Mouse (Mus musculus): Measurements from ENCODE around the gene Trim31. TPM values are rescaled to one million over a fixed set of nuclear protein-coding genes. Genes with fewer than 3 reads are reported as not detected.

Trim31 gene
- polyA plus RNA-seq, 1 experiment from 2014 or later: not detected

DNA sequence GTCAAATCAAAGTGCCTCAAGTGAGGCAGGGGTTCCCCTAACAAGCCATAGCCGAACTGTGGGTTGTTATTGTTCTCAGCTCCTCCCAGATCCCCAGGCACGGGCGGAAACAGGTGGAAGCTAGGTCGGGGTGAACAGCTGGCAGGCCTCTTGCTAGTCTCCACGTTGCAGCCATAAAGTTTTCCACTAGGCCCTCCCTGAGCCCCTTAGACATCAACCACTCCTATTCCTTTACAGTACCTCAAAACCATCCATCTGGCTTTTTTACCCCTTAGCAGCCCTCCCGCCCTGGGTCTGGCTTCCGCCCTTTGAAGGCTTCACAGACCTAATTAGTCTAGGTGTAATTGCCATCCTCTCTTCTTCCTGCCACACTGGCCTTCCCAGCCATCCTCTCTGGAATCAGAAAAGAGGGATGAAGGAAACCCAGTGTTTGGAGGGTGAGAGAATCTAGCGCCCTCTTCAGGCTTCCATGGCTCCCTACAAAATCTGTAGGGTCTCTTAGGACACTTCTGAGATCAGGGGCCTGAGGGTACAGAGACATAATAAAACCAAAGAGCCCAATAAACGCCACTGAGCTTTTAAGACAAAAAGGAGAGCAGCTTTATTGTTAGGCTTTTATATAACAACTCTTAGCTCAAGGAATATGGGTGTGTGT, 46.3 kb downstream of the Trim31 start:
- ATAC-seq (ENCODE audit: insufficient number of reproducible peaks, low FRiP score): no peak
- Histone ChIP-seq H3K4me3 (no peak overlapping the region), H3K27ac (ENCODE audit: poor library complexity, severe bottlenecking) (no peak overlapping the region), H3K9me3 (replicated peaks) (no peaks in the 10 kb centered on the region), H3K36me3 (peaks cover 10% of the 10 kb centered on the region), H3K9ac (no peak overlapping the region), H3K4me2 (no peak overlapping the region), H3K4me1 (replicated peaks) (peaks cover 14% of the 10 kb centered on the region), H3K27me3 (replicated peaks) (peaks cover 69% of the 10 kb centered on the region)
- 23% methylated on average over 7 of the region's 9 CpGs for WGBS

- no peak overlapping the region for H3K27ac ChIP-seq (ENCODE audit: poor library complexity, severe bottlenecking)
- peak overlapping the region; percentile 73 for H3K9ac ChIP-seq
- H3K9me3 ChIP-seq (replicated peaks): no peaks in the 10 kb centered on the region
- H3K4me3 ChIP-seq: peak overlapping the region; percentile 48
- ATAC-seq (ENCODE audit: insufficient number of reproducible peaks, low FRiP score): no peak
- peaks cover 46% of the 10 kb centered on the region for H3K27me3 ChIP-seq (replicated peaks)
- peaks cover 14% of the 10 kb centered on the region for H3K36me3 ChIP-seq
- H3K4me2 ChIP-seq: peak overlapping the region; percentile 93
- 2% methylated on average over 62 of the region's 62 CpGs for WGBS
- peaks cover 24% of the 10 kb centered on the region for H3K4me1 ChIP-seq (replicated peaks)
Observed at GRCm38 (mm10) chr17:36947051-36947819, 49.3 kb downstream of the Trim31 start.

- ATAC-seq (ENCODE audit: insufficient number of reproducible peaks, low FRiP score): no peak
- H3K27me3 ChIP-seq (replicated peaks): peaks cover 35% of the 10 kb centered on the region
Observed at GRCm38 (mm10) chr17:36948286-36948685, 50.4 kb downstream of the Trim31 start.

GRCm38 (mm10) chr17:36949265-36949664, 51.3 kb downstream of the Trim31 start:
- Histone ChIP-seq H3K4me2 (no peak overlapping the region), H3K4me3 (no peak overlapping the region), H3K4me1 (replicated peaks) (peaks cover 12% of the 10 kb centered on the region), H3K9me3 (replicated peaks) (no peaks in the 10 kb centered on the region), H3K9ac (no peak overlapping the region), H3K27ac (ENCODE audit: poor library complexity, severe bottlenecking) (no peak overlapping the region), H3K27me3 (replicated peaks) (peaks cover 25% of the 10 kb centered on the region), H3K36me3 (peaks cover 14% of the 10 kb centered on the region)
- no peak for ATAC-seq (ENCODE audit: insufficient number of reproducible peaks, low FRiP score)
- 91% methylated on average over 8 of the region's 8 CpGs for WGBS

More at GRCm38 (mm10) chr17:36948286-36948685, 50.4 kb downstream of the Trim31 start:
- no peak overlapping the region for H3K9ac ChIP-seq
- no peaks in the 10 kb centered on the region for H3K9me3 ChIP-seq (replicated peaks)
- WGBS: 78% methylated on average over 1 of the region's 1 CpGs
- H3K27ac ChIP-seq (ENCODE audit: poor library complexity, severe bottlenecking): no peak overlapping the region
- no peak overlapping the region for H3K4me2 ChIP-seq
- peaks cover 14% of the 10 kb centered on the region for H3K4me1 ChIP-seq (replicated peaks)
- no peak overlapping the region for H3K4me3 ChIP-seq
- H3K36me3 ChIP-seq: peaks cover 14% of the 10 kb centered on the region

GRCm38 (mm10) chr17:36950981-36951947, 53.3 kb downstream of the Trim31 start, which contains the start of gene Ppp1r11:
Gene Ppp1r11 (minus strand): TSS chr17:36951741.
- H3K4me2 ChIP-seq: peak within 1 kb of the TSS; percentile 75
- peaks cover 12% of the 10 kb centered on the region for H3K4me1 ChIP-seq (replicated peaks)
- H3K9me3 ChIP-seq (replicated peaks): no peaks in the 10 kb centered on the region
- H3K4me3 ChIP-seq: peak within 1 kb of the TSS; percentile 80
- WGBS: 2% methylated on average over 36 of the region's 36 CpGs
- ATAC-seq (ENCODE audit: insufficient number of reproducible peaks, low FRiP score): peak; percentile 97
- peaks cover 26% of the 10 kb centered on the region for H3K36me3 ChIP-seq
- peak within 1 kb of the TSS; percentile 86 for H3K9ac ChIP-seq
- H3K27ac ChIP-seq (ENCODE audit: poor library complexity, severe bottlenecking): peak within 1 kb of the TSS; percentile 69
- H3K27me3 ChIP-seq (replicated peaks): peaks cover 5% of the 10 kb centered on the region

DNA sequence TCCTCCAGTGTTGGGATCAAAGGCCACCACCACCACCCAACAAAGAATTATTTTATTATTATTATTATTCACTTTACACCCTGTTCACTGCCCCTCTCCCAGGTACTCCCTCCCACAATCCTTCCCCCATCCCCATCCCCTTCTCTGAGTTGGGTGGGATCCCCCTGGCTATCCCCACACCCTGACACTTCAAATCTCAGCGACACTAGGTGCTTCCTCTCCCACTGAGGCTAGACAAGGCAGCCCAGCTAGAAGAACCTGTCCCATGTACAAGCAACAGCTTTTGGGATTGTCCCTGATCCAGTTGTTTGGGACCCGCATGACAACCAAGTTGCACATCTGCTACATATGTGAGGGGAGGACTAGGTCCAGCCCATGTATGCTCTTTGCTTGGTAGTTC, 54.7 kb downstream of the Trim31 start:
- WGBS: 89% methylated on average over 2 of the region's 2 CpGs
- Histone ChIP-seq H3K9ac (no peak overlapping the region), H3K27me3 (replicated peaks) (no peaks in the 10 kb centered on the region), H3K27ac (ENCODE audit: poor library complexity, severe bottlenecking) (no peak overlapping the region), H3K4me1 (replicated peaks) (peaks cover 13% of the 10 kb centered on the region), H3K4me2 (no peak overlapping the region), H3K9me3 (replicated peaks) (no peaks in the 10 kb centered on the region), H3K36me3 (peaks cover 30% of the 10 kb centered on the region), H3K4me3 (no peak overlapping the region)
- ATAC-seq (ENCODE audit: insufficient number of reproducible peaks, low FRiP score): no peak

- Histone ChIP-seq H3K36me3 (peaks cover 30% of the 10 kb centered on the region), H3K9me3 (replicated peaks) (no peaks in the 10 kb centered on the region), H3K4me2 (no peak overlapping the region), H3K27ac (ENCODE audit: poor library complexity, severe bottlenecking) (no peak overlapping the region), H3K4me1 (replicated peaks) (peaks cover 15% of the 10 kb centered on the region), H3K4me3 (no peak overlapping the region), H3K9ac (no peak overlapping the region), H3K27me3 (replicated peaks) (no peaks in the 10 kb centered on the region)
- ATAC-seq (ENCODE audit: insufficient number of reproducible peaks, low FRiP score): no peak
- 82% methylated on average over 1 of the region's 1 CpGs for WGBS
Observed at GRCm38 (mm10) chr17:36953062-36953461, 55.1 kb downstream of the Trim31 start.

DNA sequence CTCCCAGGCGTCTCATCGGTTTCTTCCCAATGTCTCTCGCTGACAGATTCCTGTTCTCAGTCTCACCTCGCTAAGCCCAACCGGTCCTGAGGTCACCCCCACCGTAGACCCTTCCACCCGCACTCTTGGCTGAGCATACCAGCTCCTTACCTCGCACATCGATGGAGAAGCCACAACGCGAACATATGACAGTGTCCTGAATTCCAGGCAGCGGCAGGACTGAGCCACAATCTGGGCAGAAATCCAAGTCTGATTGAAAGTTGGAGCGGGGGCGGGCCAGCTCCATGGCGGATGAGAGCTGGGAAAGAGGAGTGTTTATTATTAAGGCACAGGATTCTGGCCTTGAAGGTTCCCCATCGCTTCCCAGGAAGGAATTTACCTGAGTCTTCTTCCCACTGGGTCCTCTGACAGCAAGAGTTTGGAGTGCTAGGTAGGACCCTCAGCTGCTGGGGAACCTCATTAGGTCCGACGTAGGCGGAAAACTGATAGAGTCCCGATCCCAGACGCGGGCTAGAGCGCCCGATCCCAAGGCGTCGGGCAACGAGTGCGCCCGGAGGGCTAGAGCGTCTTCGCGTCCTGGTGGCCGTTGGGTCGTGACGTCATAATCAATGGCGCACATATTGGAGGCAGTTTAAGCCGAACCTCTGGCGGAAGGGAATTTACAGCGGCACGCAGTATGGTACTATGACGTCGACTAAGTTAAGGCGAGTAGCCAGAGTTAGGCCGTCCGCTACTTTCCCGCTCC, 60.3 kb downstream of the Trim31 start, which contains the start of the genes Znrd1 and Znrd1as:
Gene Znrd1 (minus strand): TSS at position 561 of the 745 bp plus-strand sequence.
Gene Znrd1as (plus strand): TSS at position 594 of the 745 bp plus-strand sequence.
- H3K4me1 ChIP-seq (replicated peaks): peaks cover 13% of the 10 kb centered on the region
- WGBS: under 1% methylated on average over 46 of the region's 46 CpGs
- peak within 1 kb of the TSS; percentile 75 for H3K9ac ChIP-seq
- H3K27ac ChIP-seq (ENCODE audit: poor library complexity, severe bottlenecking): peak within 1 kb of the TSS; percentile 74
- H3K27me3 ChIP-seq (replicated peaks): no peaks in the 10 kb centered on the region
- H3K36me3 ChIP-seq: peaks cover 16% of the 10 kb centered on the region; the same call in 1 of the 2 replicates
- no peaks in the 10 kb centered on the region for H3K9me3 ChIP-seq (replicated peaks)
- H3K4me3 ChIP-seq: peak within 1 kb of the TSS; percentile 72
- peak; percentile 98 for ATAC-seq (ENCODE audit: insufficient number of reproducible peaks, low FRiP score)
- H3K4me2 ChIP-seq: peak within 1 kb of the TSS; percentile 91

DNA sequence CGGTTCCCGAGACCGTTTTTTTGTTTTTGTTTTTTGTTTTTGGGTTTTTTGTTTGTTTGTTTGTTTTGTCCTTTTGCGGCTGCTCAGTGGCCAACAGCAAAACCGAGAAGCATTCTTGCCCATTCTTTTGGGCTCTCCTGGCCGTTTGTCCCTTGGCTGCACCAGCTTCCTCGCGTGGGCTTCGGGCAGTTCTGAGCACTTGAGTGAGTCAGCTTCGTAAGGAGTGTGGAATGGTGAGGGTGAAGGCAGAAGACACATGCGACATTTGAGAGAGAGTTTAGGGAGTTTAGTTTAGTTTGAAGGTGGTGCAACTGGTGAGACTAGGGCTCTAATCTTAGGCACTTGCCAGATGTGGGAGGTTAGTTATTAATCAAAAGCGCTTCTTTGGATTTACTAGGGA, 61.0 kb downstream of the Trim31 start:
- H3K27ac ChIP-seq (ENCODE audit: poor library complexity, severe bottlenecking): peak overlapping the region; percentile 35
- peak overlapping the region; percentile 75 for H3K9ac ChIP-seq
- 11% methylated on average over 12 of the region's 12 CpGs for WGBS
- H3K27me3 ChIP-seq (replicated peaks): no peaks in the 10 kb centered on the region
- peak overlapping the region; percentile 72 for H3K4me3 ChIP-seq
- no peak for ATAC-seq (ENCODE audit: insufficient number of reproducible peaks, low FRiP score)
- H3K36me3 ChIP-seq: peaks cover 16% of the 10 kb centered on the region; the same call in 1 of the 2 replicates
- peaks cover 13% of the 10 kb centered on the region for H3K4me1 ChIP-seq (replicated peaks)
- H3K9me3 ChIP-seq (replicated peaks): no peaks in the 10 kb centered on the region
- peak overlapping the region; percentile 91 for H3K4me2 ChIP-seq

Measured in heart, embryonic 12.5 days (tissue).